Mouse (Mus musculus) spleen, adult 2 months (tissue): ENCODE measurements around the gene Ruvbl2. TPM values are rescaled to one million over a fixed set of nuclear protein-coding genes. Genes with fewer than 3 reads are reported as not detected.

Experiments
- DNase-seq, 2 experiments: peaks; one replicate each; pipeline versions ENCODE4 v3.0.0 to v3.0.0-alpha.2; 2012 to 2021; ENCODE audit warnings: low spot score in 2 of 2, low read depth in 1 of 2
- H3K27ac ChIP-seq: fragments of 200-500 bp; 2 replicates; pipeline ENCODE4 v1.5.1; 2012; ENCODE audit warnings: low read length, inconsistent platforms; ENCODE audit not compliant: insufficient read depth
- H3K27me3 ChIP-seq: fragments of 200-500 bp; 2 replicates; pipeline ENCODE4 v1.6.1; 2012; ENCODE audit warnings: mild to moderate bottlenecking, moderate library complexity, low read length, inconsistent platforms; ENCODE audit not compliant: control insufficient read depth, insufficient read depth
- H3K36me3 ChIP-seq: fragments of 200-500 bp; 2 replicates; pipeline ENCODE4 v1.6.1; 2012; ENCODE audit warnings: mild to moderate bottlenecking, low read length, inconsistent platforms; ENCODE audit not compliant: control insufficient read depth, insufficient read depth
- H3K4me1 ChIP-seq: fragments of 200-500 bp; 2 replicates; pipeline ENCODE4 v1.6.1; 2011; ENCODE audit warnings: inconsistent platforms; ENCODE audit not compliant: control insufficient read depth, insufficient read depth, insufficient read length
- H3K4me3 ChIP-seq: fragments of 200-500 bp; 2 replicates; pipeline ENCODE4 v1.5.1; 2011; ENCODE audit warnings: mild to moderate bottlenecking, inconsistent platforms; ENCODE audit not compliant: insufficient read depth, insufficient read length; ENCODE audit errors: extremely low read depth
- CTCF ChIP-seq: fragments of 200-500 bp; IDR thresholded peaks from 2 replicates; pipeline ENCODE4 v1.5.1; 2011; ENCODE audit warnings: mild to moderate bottlenecking, inconsistent platforms; ENCODE audit not compliant: insufficient read depth, insufficient read length, insufficient replicate concordance; ENCODE audit errors: extremely low read depth
- POLR2A ChIP-seq: fragments of 200-500 bp; IDR thresholded peaks from 2 replicates; pipeline ENCODE4 v1.6.1; 2011; ENCODE audit warnings: low read depth, low read length, inconsistent platforms
- WGBS: fragments of 180-500 bp; shearing (Covaris S2); methylation state at CpG from one replicate; pipeline ENCODE4 v1.1.7; 2018; 5-methylcytosine and 5-hydroxymethylcytosine counted together
- polyA plus RNA-seq: library from polyadenylated mRNA; depleted of rRNA; stranded (reverse); fragments of >200 nt; gene quantifications from 2 replicates; pipeline ENCODE4 v1.2.3, GENCODE M21; 2012

The Ruvbl2 gene
- polyA plus RNA-seq, 1 experiment, result 55.3 TPM

GRCm38 (mm10) chr7:45414740-45415224, 23.1 kb downstream of the Ruvbl2 start:
- H3K27ac ChIP-seq, result no peak overlapping the region
- 23% methylated on average over 12 of the region's 12 CpGs for WGBS
- no peak for DNase-seq
- TF ChIP-seq CTCF, result no peak
- no peak for TF ChIP-seq POLR2A
- H3K27me3 ChIP-seq, result peaks cover 28% of the 10 kb centered on the region
- H3K4me3 ChIP-seq, result no peak overlapping the region
- H3K4me1 ChIP-seq, result peaks cover 9% of the 10 kb centered on the region
- no peaks in the 10 kb centered on the region for H3K36me3 ChIP-seq

GRCm38 (mm10) chr7:45413864-45414739, 23.8 kb downstream of the Ruvbl2 start:
- DNase-seq, result no peak
- H3K27ac ChIP-seq, result no peak overlapping the region
- H3K36me3 ChIP-seq, result no peaks in the 10 kb centered on the region
- 3% methylated on average over 26 of the region's 27 CpGs for WGBS
- peaks cover 9% of the 10 kb centered on the region for H3K4me1 ChIP-seq
- TF ChIP-seq CTCF (no peak), POLR2A (no peak)
- no peak overlapping the region; the same call in 1 of the 2 replicates for H3K4me3 ChIP-seq
- H3K27me3 ChIP-seq, result peaks cover 28% of the 10 kb centered on the region

DNA sequence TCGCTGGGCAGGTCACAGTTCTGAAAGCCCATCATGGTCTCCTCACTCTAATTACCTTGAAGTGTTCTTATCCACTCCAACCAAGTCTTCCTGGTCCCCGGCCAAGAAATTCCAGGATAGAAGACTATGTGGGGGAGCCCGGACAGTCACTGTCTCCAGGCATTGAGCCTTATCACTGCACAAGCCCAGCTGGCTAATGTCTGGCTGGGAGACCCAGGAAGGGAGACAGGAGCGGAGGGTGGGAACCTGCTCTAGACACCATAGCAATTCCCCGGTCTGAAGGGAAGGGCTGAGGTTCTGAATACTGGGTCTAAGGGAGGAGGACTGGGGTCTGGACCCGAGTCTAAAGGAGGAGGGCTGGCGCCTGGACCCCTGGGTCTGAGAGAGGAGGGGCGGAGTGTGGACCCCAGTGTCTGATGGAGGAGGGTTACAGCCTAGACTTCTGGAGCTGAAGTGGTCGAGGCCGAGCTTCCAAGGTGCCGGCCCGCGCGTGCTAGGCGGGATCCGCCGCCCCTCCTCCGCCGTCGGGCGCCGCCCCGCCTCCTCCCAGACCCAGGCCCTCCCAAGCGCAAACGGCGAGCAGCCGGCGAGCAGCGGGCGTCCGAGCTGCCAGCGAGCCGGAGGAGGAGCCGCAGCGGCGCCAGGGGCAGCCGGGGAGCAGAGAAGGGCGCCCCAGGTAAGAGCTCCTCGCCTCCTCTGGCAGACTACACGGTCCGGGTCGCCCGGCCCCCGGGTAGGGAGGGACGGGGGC, 24.6 kb downstream of the Ruvbl2 start, which contains the start of gene Ntf5:
Gene Ntf5 (plus strand): TSS at position 583 of the 751 bp plus-strand sequence.
- Histone ChIP-seq H3K36me3 (no peaks in the 10 kb centered on the region), H3K4me3 (peak within 1 kb of the TSS; percentile 15; the same call in 1 of the 2 replicates), H3K27me3 (peaks cover 28% of the 10 kb centered on the region), H3K4me1 (peaks cover 9% of the 10 kb centered on the region), H3K27ac (no peak within 1 kb of the TSS)
- TF ChIP-seq POLR2A, result no peak
- TF ChIP-seq CTCF, result no peak
- DNase-seq, result no peak
- WGBS, result 8% methylated on average over 44 of the region's 45 CpGs

GRCm38 (mm10) chr7:45412421-45412820, 25.5 kb downstream of the Ruvbl2 start:
- Histone ChIP-seq H3K27ac (no peak overlapping the region), H3K36me3 (no peaks in the 10 kb centered on the region), H3K27me3 (peaks cover 25% of the 10 kb centered on the region), H3K4me1 (peaks cover 9% of the 10 kb centered on the region), H3K4me3 (no peak overlapping the region)
- no peak for DNase-seq
- TF ChIP-seq POLR2A (no peak), CTCF (no peak)
- 65% methylated on average over 2 of the region's 2 CpGs for WGBS

GRCm38 (mm10) chr7:45409497-45410163, 28.3 kb downstream of the Ruvbl2 start:
- peaks cover 22% of the 10 kb centered on the region for H3K27me3 ChIP-seq
- DNase-seq, result no peak
- H3K4me1 ChIP-seq, result peaks cover 9% of the 10 kb centered on the region
- no peak for TF ChIP-seq POLR2A
- H3K27ac ChIP-seq, result no peak overlapping the region
- H3K4me3 ChIP-seq, result no peak overlapping the region
- WGBS, result 91% methylated on average over 8 of the region's 8 CpGs
- no peaks in the 10 kb centered on the region for H3K36me3 ChIP-seq

GRCm38 (mm10) chr7:45408949-45409348, 28.9 kb downstream of the Ruvbl2 start:
- Histone ChIP-seq H3K27ac (no peak overlapping the region), H3K4me1 (peaks cover 9% of the 10 kb centered on the region), H3K36me3 (no peaks in the 10 kb centered on the region), H3K27me3 (peaks cover 17% of the 10 kb centered on the region), H3K4me3 (no peak overlapping the region)
- 89% methylated on average over 17 of the region's 17 CpGs for WGBS
- TF ChIP-seq CTCF (no peak), POLR2A (no peak)
- no peak for DNase-seq
